Mouse (Mus musculus): ENCODE measurements at regions not wholly inside any gene's neighbourhood (a gene's known extent, or its start where the extent isn't known, plus 50 kb on each side); places are given as distances from the start of the nearest gene placed in this dataset.

DNA sequence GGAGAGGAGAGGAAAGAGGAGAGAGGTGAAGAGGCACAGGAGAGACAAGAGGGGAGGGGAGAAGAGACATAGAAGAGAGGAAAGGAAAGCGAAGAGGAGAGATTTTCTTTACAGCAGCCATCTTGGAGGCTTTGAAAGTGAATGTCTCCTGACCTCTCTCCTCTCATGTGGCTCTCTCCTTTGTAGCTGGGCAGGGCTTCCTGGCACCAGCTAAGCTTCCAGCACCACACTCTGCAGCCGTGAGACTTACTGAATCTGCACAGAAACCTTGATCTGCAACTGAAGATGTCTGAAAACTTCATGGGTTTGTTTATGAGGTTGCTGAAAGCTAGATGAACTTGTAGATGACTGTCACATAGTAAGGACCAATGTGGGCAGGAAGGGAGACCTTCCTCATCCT is 471.6 kb upstream of the 3110018I06Rik start:
- no peak for DNase-seq (ENCODE audit: low read depth, low spot score)

DNA sequence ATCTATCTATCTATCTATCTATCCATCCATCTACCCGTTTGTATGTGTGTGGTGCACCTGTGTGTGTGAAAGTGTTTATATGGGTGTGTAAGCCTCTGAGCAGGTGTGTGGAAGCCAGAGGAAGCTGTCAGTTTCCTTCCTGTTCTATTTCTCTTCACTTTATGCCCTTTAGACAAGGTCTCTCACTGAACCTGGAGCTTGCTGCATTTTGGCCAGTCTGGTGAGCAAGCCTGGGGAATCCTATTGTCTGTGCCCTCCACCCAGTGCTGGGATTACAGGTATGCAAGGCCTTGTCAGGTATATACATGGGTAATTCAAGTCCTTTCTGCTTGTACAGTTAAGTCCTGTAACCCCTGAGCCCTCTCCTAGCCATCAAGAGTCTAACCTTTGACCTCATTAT is 466.6 kb upstream of the 3110018I06Rik start:
- no peak for DNase-seq (ENCODE audit: low read depth, low spot score)

DNA sequence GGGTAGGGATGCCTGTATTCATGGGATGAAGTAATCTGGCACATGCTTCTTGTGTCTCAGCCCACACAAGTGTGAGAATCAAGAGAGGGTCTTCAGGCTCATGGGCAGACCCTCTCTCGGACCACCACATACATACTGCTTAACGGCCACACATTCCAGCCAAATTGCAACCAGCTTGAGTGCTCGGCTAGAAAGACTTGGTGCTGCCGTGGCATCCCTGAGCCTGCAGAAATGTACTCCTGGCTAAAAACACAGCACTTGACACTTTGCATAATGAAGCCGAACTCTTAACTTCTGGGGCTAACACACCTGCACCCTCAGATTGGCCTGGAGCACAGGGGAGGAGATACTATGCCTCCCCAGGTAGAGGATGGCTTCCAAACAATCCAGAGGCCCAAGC is 461.6 kb upstream of the 3110018I06Rik start:
- no peak for DNase-seq (ENCODE audit: low read depth, low spot score)

DNA sequence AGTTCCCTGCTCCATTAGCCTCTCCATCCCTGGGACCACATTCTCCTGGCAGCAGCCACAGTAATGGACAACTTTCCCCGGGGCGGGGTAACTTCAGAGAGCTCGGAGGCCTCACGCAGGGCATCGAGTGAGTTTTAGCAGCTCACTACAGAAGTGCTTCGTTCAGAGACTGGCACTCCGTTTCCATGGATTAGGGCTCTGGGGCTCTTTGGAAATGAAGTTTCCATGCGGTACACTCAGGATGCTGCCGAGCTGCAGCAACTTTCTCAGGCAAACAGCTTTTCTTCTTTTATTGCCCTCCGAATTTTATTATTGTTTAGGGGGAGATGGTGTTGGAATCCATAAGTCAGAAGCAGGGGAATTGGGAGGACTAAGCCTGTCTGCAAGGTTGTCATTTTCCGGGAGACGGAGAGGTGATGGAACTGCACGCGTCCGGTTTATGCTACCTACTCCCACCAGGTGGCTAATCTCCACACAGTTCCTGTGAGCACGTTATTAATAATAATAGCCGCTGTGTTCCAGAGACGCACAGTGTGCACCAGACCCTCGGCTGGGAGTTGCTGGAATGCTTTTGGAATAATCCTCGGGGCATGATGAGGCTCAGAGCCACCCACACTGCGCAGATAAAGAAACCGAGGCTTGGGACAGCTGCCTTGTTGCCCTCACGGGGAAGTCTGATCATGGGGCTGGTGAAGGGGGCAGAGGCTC is 460.4 kb upstream of the 3110018I06Rik start:
- DNase-seq (ENCODE audit: low read depth, low spot score), result no peak

DNA sequence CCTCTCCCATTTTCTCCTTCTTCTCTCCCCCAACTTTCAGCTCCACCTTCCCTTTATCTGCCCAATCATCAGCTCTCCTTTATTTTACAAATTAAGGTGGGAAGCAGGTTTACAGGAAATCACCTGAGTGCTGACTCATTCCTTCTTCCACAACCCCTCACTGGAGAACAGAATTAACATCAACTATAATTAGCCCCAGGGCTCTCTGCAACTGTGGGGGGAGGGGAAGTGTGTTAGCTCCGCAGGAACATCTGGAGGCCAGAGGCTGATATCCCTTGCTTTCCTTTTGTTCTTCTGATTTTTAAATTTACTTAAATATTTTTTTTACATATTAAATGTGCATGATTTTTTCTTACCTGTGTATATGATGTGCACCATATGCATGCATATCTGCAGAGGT is 459.4 kb upstream of the 3110018I06Rik start:
- no peak for DNase-seq (ENCODE audit: low read depth, low spot score)

DNA sequence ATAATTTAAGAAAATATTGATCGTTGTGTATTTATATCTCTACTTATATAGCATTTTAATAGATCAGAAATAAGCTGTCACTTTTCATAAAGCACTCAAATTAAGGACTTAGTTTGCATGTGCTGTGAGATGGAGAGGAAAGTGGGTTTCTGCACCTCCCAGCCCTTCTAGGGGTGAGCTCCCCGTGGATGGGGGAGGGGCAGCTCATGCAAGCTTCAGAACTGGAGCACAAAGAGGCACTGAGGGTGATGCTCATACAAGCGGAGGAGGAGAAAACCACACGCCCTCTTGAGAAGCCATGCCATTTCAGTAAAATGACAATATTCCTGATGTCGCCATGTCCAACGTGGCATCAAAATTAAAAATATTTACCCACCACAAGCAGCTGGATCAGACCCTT is 452.1 kb upstream of the 3110018I06Rik start:
- DNase-seq (ENCODE audit: low read depth, low spot score), result no peak

DNA sequence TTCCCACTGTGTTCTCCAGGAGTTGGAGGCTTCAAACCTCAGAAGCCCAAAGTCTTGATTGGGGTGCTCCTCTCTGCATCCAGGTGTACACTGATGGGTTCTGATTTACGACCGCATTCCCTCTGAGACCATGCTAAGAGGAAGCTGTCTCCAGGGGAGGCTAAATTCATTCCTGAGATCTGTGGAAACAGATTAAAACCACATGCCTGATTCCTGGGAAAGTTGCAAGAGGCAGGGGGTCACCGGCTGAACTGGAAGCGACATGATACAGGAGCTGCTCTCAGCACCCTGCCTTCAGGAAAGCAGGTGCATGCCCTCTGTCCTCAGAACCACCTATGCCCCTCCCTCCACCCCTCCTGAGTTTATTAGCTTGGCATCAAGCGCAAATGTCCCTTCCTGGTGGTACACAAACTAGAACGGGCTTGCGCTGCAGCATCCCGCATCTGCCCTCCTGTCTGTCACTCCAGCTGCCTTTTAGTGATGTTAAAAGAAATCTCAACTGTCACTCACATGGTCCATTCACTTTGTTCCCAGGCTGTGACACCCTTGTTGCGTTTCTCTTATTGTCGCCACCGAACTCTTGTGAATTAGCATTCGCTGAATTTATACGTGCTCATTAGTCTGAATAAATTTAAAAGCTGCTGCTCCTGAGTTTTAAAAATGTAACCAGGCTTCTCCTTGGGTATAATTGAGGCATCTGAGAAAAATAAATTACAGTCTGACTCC is 446.3 kb upstream of the 3110018I06Rik start:
- DNase-seq (ENCODE audit: low read depth, low spot score), result peak; percentile 38

DNA sequence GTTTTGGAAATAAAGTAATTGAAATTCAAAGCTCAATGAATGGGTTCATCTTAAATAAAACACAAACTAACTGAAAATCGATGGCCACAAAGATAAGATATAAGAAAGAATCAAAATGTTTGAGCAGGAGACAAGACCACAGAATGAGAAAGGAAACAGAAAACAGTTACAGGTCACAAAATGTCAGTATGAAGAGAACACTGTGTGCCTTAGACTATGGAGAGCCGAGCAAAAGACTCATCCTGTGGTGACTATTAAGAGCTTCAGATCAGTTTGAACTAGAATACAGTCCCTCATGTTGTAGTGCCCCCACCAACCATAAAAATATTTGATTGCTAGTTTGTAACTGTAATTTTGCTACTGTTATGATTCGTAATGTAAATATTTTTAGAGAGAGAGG is 441.9 kb upstream of the 3110018I06Rik start:
- no peak for DNase-seq (ENCODE audit: low read depth, low spot score)

DNA sequence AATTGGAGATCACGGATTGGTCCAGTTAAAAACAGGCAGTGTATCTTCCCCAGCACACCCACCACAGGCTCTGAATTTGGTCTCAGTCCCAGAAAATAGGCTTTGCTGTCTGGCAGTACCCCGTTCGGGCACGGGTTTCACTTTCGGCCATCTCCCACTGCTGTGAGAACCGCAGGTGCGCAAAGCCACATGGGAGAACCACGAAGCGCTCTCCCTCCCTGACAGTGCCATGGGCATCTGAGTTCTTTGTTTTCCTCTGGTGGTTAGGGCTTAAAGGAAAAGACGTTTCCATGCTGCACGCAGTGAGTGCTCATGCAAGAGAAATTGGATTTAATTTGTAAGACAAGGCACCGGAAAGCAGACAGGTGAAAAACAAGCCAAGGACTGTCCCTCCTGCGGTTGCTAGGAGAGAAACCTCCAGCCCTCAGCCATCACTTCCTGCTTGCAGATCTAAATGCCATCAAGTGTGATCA is 441.3 kb upstream of the 3110018I06Rik start:
- no peak for DNase-seq (ENCODE audit: low read depth, low spot score)

DNA sequence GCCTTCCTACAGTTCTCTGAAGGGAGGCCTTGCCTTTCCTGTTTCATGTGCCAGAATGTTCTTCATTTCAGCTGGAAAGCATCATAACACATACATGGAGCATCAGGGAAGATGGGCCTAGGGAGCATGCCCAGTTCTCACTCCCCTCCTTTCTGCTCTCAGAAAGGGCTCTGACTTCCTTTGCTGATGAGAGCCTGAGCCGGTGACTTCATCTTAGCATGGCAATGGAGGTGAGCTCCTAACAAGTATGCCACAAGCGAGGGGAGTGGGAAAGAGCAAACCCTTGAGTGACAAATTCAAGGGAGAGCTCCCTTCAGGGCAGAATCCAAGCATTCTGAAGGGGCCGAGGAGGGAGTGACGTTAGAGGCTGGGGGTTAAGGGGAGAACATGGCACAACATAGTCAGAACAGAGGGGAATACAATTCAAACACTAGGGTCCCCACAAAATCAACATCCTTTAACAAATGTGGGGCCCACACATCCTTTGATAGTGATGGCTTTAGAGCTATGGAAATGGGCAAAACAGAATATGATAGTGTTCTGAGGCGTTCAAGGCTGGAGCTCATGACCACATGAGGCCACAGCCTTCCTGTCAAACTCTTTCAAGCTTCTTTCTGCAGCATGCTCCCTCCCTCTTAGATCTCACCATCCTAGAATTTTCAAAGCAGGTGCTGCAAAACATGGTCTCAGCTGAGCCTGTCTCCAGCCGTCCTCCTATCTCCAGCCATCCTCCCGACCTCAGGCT is 437.4 kb upstream of the 3110018I06Rik start:
- no peak for DNase-seq (ENCODE audit: low read depth, low spot score)

DNA sequence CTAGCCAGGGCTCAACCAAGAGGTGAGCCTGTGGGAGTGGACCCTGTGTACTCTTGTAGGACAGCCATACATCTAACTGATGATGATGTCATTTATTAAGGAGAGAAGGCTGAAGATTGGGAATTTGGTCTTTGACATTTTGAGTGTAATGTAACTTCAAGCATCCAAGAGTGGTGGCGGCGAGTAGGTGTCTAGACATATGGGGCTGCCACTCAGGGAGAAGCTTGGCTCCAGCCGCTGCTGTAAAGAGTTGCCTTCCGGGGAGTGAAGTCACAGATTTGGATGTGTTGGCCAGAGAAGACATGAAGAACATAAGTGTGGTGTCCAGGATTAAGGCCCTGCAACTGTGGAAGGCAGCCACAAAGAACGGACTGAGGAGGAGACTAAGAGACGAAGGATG is 436.3 kb upstream of the 3110018I06Rik start:
- DNase-seq (ENCODE audit: low read depth, low spot score), result no peak

DNA sequence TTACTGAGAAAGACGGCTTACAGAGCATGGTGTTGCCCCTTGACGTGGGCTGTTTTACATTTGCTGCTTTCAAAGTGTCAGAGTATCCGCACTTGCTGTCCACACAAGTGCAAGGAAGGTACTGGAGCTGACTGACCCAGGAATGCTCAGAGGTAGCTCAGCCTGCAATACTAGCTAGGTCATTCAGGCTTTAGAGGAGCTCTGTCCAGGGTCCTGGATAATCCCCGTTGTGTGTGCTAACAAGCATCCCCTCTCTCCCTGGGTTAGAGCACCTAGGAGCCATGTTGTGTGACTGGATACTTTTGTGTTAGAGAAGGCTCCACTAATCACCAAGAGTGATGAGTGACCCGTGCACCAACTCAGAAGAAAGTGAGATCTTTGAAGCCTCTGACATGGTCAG is 431.9 kb upstream of the 3110018I06Rik start:
- peak; percentile 57 for DNase-seq (ENCODE audit: low read depth, low spot score)

DNA sequence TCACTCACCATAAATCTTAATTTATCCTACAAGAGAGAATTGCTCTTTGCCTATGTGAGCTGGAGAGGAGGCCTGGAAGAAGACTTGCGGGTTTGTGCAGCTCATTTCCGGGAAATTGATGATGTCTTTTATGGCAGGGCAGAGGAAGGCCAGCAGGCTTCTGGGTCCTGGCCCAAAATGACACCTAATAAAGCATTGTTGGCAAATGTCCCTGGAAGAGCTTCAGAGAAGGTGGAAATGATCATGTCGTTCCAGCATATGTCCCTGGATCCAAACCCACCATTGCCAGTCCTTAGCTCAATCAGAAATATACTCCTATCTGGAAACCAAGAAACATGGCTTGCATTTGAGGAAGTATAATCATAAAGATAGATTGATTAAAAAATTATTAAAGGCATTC is 427.9 kb upstream of the 3110018I06Rik start:
- no peak for DNase-seq (ENCODE audit: low read depth, low spot score)

DNA sequence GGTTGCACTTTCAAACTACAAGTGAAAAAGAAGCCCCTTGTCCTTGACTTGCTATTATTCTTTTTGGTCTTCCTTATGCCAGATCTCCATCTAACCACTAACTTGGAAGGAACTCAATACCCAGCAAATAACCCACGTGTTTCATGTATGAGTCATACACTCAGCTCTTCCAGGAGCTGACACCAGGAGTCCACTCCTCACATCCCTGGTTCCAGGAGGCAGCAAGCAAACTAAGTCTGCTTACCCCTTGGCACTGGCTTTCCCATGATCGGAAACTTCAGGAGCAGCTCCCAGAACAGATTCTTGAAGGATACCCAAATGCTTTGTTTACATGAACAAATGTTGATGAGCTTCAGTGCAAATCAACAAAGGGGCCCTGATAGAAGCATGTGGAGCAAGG is 421.1 kb upstream of the 3110018I06Rik start:
- no peak for DNase-seq (ENCODE audit: low read depth, low spot score)

DNA sequence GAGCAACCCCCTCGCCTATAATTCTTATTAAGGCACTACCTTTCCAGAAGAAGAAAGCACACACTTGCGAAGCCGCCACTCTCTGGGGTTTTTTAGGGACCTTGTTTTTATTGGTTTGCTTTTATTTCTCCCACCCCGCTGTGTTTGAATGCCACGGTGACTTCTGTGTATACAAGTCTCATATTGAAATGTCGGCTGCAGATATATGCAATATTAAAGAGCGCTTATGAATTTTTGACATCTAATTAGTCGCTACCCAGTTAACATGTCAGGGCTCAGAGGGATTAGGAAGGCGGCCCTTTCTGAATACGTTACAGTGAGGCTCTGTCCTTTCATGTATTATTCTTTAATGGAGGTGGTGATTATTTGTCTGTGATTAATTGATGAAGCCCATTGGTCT is 405.9 kb upstream of the 3110018I06Rik start:
- no peak for DNase-seq (ENCODE audit: low read depth, low spot score)

DNA sequence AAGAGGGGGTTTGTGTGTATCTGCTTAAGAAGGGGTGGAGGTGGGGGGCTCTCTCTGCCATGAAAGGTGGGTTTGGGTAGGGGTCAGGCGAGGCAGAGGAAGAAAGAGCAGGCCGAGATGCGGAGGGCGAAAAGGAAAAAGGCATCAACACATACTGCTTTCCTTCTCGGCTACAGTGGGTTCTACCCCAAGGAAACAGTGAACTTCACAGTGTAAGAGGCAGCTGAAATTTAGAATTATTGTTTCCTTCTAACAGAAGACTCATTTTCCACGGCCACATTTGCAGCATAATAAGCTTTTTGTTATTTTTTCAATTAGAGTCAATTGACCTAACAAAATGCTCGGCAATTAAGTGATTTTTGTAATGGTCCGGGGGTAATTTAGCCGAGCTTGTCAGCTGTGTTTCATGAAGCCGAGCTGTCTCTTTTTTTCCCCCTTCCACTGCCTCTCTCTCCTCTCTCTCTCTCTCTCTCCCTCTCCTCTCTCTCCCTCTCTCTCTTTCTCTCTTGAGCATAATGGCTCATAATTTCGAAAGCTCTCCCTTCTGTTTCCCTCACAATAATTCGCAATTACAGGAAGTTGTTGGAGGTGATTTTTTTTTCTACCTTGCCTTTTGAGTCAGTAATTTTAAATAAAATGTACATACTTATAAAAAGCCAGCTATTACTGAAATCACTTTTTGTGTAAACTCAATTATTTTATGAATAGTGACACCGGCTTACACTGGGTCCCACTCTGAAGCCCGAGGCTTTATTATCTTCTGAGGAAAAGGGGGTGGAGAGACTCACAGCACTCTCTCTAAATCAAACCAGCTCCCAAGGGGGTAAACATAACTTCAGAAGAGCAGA is 403.1 kb upstream of the 3110018I06Rik start:
- no peak for DNase-seq (ENCODE audit: low read depth, low spot score)

DNA sequence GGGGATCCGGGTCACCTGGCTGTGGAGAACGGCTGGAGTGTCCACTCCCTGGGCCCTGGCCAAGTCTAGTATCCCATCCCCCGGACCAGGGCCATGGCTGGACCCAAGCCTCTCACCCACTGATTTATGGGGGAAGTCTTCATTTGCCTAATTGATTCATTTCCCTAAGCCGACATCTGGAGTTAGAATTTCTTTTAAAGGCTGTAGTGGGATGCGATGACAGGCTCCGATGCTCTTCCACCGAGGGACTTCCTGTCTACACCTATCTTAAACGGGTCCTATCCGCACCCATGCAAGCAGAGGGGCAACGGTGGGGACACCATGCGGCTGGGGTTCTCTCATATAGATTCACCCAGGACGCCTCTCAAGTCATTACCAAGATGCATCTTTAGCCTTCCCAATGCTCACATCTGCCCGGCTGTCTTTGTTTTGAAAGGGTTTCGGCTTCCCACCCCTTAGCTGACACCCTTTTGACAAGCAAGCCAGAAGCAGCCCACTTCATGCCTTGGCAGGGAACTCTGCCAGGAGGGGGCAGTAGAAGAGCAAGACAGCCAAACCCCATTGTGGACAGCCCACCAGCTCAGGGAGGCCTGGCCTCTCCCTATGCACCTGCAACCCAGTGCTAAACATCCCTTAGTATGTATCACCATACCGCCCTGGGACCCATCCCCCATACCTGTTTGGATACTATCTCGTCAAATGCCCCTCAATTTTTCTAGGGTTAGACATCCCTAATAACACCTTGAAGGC is 402.4 kb upstream of the 3110018I06Rik start:
- DNase-seq (ENCODE audit: low read depth, low spot score), result peak; percentile 51

DNA sequence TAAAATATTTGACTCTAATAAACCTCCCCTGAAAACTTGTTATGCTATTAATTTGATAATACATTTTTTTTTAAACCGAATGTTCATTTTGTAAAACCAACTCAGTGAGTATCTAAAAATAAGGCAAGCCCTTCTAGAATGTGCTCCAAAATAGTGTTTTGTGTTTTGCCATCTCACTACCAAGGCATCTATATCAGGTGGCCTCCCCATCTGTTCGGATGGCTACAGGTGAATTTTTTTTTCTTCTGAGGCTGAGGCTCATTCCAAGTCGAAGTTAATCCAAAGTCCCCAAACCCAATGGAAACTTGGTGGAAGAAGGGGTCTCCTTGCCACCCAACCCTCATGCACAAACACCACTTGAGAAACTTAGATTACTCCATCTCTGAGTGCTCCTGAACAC is 396.3 kb upstream of the 3110018I06Rik start:
- no peak for DNase-seq (ENCODE audit: low read depth, low spot score)

DNA sequence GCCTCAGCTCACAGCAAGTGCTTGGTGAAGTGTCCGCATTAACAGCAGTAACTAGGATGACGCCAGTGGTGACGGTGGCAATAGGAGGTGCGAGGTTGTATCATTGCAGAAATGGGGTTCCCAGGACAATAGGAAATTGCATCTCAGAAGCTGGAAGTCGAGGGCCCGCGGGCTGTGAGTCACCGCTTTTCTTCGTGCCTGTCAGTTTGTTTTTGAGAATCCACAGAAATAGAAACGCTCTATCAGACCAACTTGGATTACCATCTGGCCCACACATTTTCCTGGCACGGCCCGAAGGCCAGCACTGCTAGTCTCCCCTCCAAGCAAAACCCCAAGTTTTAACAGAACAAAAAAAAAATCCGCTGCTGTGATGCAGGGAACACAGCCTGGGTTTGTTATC is 395.1 kb upstream of the 3110018I06Rik start:
- no peak for DNase-seq (ENCODE audit: low read depth, low spot score)

DNA sequence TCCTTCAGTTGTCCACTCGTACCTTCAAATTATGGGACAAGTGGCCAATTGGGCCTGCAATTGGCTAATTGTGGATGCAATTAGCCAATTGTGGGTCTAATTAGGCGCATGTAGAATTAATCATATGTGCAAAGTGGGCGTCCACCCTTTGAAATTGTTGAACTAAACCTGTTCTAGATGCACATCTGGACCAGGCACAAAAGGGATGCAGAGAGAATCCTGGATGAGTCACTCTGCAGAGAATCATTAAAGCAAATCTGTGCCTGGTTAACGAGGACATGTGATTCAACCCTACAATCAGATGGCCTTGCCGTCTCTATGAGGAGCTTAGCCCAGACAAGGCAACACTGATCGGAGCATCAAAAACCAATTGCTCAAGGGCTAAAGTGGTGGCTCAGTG is 393.0 kb upstream of the 3110018I06Rik start:
- DNase-seq (ENCODE audit: low read depth, low spot score), result no peak

DNA sequence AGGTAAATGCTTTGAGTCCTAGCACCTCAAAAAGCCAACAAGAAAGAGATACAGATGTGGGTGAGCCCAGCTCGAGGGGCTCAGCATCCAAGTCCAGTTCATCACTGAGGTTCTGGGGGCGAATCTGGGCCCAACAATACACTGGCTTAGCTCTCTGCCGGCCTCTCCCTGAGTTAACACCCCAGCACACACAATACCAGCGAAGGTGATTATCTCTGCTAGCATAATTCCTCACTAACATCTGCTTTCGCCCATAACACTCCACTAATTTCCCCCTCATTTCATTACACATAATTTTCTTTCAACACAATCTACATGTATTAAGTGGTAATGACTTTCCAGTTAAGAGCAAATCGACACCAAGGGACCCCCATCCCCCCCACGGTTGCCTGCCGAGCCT is 383.9 kb upstream of the 3110018I06Rik start:
- DNase-seq (ENCODE audit: low read depth, low spot score), result no peak

All from embryo, embryonic 11.5 days (tissue).